Mouse (Mus musculus): ENCODE results near the gene Stub1.

GRCm38 (mm10) chr17:25873405-25874147 is 40.4 kb upstream of the Stub1 start:
- no peak for TF ChIP-seq POLR2A (IDR thresholded peaks at IDR 0.05; ENCODE audit: borderline replicate concordance, insufficient read depth, low read length)
- no peak for TF ChIP-seq CTCF (IDR thresholded peaks at IDR 0.05; ENCODE audit: borderline replicate concordance, insufficient read depth, low read depth, low read length)

All from cerebellum, adult 2 months (tissue).